Mouse (Mus musculus) heart, postnatal 0 days (tissue): ENCODE results near the gene Arhgap45.

Experiments used
- CTCF ChIP-seq: IDR thresholded peaks from 2 replicates; pipeline ENCODE4 v1.5.1; 2016; ENCODE audit warnings: antibody characterized with exemption, control low read depth, low read depth
- EP300 ChIP-seq: IDR thresholded peaks from 2 replicates; pipeline ENCODE4 v1.6.1; 2016; ENCODE audit warnings: antibody characterized with exemption, low read depth

DNA sequence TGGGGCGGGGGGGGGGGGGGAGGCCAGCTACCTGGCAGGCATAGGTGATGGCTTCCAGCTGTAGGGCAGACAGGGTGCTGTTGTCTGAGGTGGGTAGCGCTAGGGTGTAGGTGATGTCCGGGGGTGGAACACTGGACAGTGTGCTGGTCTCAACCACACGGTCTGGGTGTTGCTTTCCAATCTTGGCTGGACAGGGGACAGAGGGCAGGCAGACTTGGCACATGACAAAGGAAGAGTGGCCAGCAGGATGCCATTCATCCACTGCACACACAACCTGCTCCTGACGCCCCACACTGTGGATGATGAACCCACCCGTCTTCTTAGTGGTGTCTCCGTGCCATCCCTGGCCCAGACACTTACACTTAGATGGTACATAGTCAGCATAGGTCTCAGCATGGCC lies 52.8 kb downstream of the Arhgap45 start:
- no peak for TF ChIP-seq EP300
- TF ChIP-seq CTCF, result no peak
